Mouse (Mus musculus) liver, embryonic 13.5 days (tissue): ENCODE results near the gene Triml1. TPM values are rescaled to one million over a fixed set of nuclear protein-coding genes. Genes with fewer than 3 reads are reported as not detected.

Experiments
- ATAC-seq: fragments of 200-750 bp; cut with Nextera tagmentation; 2 replicates; pipeline ENCODE4 v1.8.0; 2017; ENCODE audit warnings: low read depth, mild to moderate bottlenecking, moderate number of reproducible peaks, moderate library complexity
- DNase-seq: peaks from one replicate; pipeline ENCODE4 v3.0.0; 2022
- H3K27ac ChIP-seq: fragments of 300-500 bp; sonication (generic); 2 replicates; pipeline ENCODE4 v1.5.1; 2015; ENCODE audit warnings: moderate library complexity, mild to moderate bottlenecking, inconsistent platforms
- H3K27me3 ChIP-seq: fragments of 300-500 bp; sonication (generic); 2 replicates; pipeline ENCODE4 v1.6.1; 2015; ENCODE audit warnings: mild to moderate bottlenecking, inconsistent platforms
- H3K36me3 ChIP-seq: fragments of 300-500 bp; sonication (generic); 2 replicates; pipeline ENCODE4 v1.6.1; 2015; ENCODE audit warnings: mild to moderate bottlenecking, inconsistent platforms
- H3K4me1 ChIP-seq: fragments of 300-500 bp; sonication (generic); replicated peaks from 2 replicates; pipeline ENCODE4 v1.6.1; 2015; ENCODE audit warnings: inconsistent platforms
- H3K4me2 ChIP-seq: fragments of 300-500 bp; sonication (generic); 2 replicates; pipeline ENCODE4 v1.6.1; 2015; ENCODE audit warnings: inconsistent platforms, mild to moderate bottlenecking, moderate library complexity
- H3K4me3 ChIP-seq: fragments of 300-500 bp; sonication (generic); replicated peaks from 2 replicates; pipeline ENCODE4 v1.5.1; 2015; ENCODE audit warnings: mild to moderate bottlenecking, inconsistent platforms
- H3K9ac ChIP-seq: fragments of 300-500 bp; sonication (generic); 2 replicates; pipeline ENCODE4 v1.6.1; 2015; ENCODE audit warnings: mild to moderate bottlenecking, inconsistent platforms
- H3K9me3 ChIP-seq: fragments of 300-500 bp; sonication (generic); replicated peaks from 2 replicates; pipeline ENCODE4 v1.6.1; 2016; ENCODE audit warnings: inconsistent platforms
- WGBS: fragments of 180-500 bp; shearing (Covaris S2); methylation state at CpG from one replicate; pipeline ENCODE4 v1.1.7; 2015; ENCODE audit not compliant: insufficient replicate concordance; 5-methylcytosine and 5-hydroxymethylcytosine counted together
- polyA plus RNA-seq: library from polyadenylated mRNA; unstranded; fragments of >200 nt; fragmentation: Nextera tagmentation; extraction: Ambion mirVana; gene quantifications from 2 replicates; pipeline ENCODE4 v1.2.1, GENCODE M21; 2015

The Triml1 gene
- polyA plus RNA-seq, 1 experiment from 2014 or later, result not detected

DNA sequence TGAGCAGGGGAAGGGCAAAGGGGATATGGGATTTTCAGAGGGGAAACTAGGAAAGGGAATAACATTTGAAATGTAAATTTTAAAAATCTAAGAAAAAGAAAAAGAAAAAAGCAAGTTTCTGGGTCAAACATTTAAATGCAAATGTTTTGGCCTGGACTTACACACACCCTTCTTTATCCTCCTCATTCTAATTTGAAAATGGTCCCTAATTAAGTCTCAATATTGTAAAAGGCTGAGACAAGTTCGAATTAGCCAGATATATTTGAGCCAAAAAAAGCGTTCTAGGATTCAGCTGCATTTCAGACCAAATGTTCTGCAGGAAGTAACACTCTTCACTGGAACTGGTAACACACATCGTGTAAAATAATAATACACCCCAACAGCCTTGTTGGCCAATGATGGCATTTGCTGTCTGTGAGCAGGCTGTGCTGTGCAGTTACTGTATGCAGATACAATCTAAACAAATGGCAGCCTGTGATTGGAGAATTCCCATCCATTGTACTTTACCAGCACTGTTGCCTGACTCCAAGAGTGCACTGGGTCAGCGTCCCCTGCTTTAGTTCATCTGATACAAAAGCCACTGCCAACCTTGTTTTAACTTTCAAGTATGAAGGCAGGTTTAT lies 30.0 kb downstream of the Triml1 start:
- H3K27me3 ChIP-seq, result no peaks in the 10 kb centered on the region
- no peaks in the 10 kb centered on the region for H3K36me3 ChIP-seq
- H3K9me3 ChIP-seq, result no peaks in the 10 kb centered on the region; the same call in 1 of the 2 replicates
- H3K27ac ChIP-seq, result no peak overlapping the region
- H3K4me1 ChIP-seq, result no peaks in the 10 kb centered on the region
- H3K9ac ChIP-seq, result no peak overlapping the region
- H3K4me2 ChIP-seq, result no peak overlapping the region
- 57% methylated on average over 4 of the region's 4 CpGs for WGBS
- no peak overlapping the region for H3K4me3 ChIP-seq
- DNase-seq (no peak), ATAC-seq (no peak)

Other genes with a start within 250 kb of the Triml1 start
- gene Triml2, start 39.1 kb upstream of the Triml1 start, polyA plus RNA-seq, result not detected in 2 replicates
- gene Zfp42, start 165.5 kb upstream of the Triml1 start, polyA plus RNA-seq, result not detected in 2 replicates